Mouse (Mus musculus) NIH3T3 (cell line): ENCODE results near the gene Cog4.
"Not testable (repeated sequence)": the region's sequence is repeated elsewhere in the genome, so short reads cannot be mapped to it uniquely, and the experiment has no call there.

Experiments used
- DNase-seq: peaks from one replicate; pipeline ENCODE4 v3.0.0-alpha.2; 2012; ENCODE audit warnings: low read depth

Cog4 gene

DNA sequence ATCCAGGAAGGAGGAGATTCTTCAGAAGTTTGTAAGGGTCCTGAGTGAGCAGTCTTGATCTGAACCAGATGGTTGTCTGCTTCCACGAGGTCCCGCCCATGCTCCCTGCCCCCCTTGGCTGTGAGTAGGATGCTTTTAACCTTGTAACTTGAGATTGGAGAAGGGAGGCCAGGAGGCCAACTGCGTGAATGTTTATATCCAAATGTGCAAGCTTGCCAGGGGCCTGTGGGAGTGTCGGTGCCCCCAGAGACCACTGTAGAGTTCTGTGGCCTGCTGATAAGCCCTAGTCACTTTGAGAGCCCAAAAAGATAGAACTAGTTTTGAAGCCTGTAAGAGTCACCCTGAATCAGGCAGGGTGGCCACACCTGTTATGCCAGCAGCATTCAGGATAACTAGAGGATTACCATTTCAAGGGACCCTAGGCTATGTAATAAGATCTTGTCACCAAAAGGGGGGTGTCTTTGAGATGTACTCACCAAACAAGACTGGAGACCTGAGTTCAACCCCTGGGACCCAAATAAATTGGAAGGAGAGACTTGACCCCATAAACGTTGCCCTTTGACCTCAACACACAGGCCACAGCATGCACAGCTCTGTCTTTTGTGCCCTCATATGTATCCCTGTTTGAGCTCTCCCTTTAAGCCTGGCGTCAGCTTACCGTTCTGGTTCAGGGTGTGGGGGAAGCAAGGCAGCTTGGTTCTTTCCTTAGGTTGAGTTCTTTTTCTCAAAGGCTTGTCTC, 75.3 kb downstream of the Cog4 start:
- peak; percentile 89 for DNase-seq

GRCm38 (mm10) chr8:110925691-110926140, 79.3 kb downstream of the Cog4 start:
- no peak for DNase-seq

- DNase-seq, result peak; percentile 60
Observed at GRCm38 (mm10) chr8:110926690-110927089, 80.3 kb downstream of the Cog4 start.

- no peak for DNase-seq
Observed at GRCm38 (mm10) chr8:110928435-110928834, 82.0 kb downstream of the Cog4 start.

- no peak for DNase-seq
Observed at GRCm38 (mm10) chr8:110929066-110929465, 82.7 kb downstream of the Cog4 start.

DNA sequence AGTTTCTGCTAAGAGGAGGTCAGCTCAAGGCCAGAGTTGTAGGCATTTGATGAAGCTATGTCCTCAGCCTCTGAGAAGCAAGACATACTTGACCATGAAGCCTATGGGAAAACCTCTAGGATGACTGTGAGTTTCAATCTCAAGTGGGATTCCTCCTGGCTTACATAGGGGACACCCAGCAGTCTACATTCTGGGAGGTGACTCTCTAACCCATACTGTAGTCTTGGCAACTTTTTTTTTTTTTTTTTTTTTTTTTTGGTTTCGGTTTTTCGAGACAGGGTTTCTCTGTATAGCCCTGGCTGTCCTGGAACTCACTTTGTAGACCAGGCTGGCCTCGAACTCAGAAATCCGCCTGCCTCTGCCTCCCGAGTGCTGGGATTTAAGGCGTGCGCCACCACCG, 83.3 kb downstream of the Cog4 start:
- DNase-seq, result not testable (repeated sequence)

- DNase-seq, result peak; percentile 34
Observed at GRCm38 (mm10) chr8:110931176-110931939, 85.0 kb downstream of the Cog4 start.
